Mouse (Mus musculus) stomach, postnatal 0 days (tissue): ENCODE measurements around the gene Eml1. TPM values are rescaled to one million over a fixed set of nuclear protein-coding genes. Genes with fewer than 3 reads are reported as not detected.

ENCODE experiments used
- ATAC-seq: fragments of 200-750 bp; cut with Nextera tagmentation; 2 replicates; pipeline ENCODE4 v1.8.0; 2017; ENCODE audit not compliant: low FRiP score, low TSS enrichment
- DNase-seq: peaks from one replicate; pipeline ENCODE4 v3.0.0-alpha.2; 2016; ENCODE audit warnings: low spot score
- H3K27ac ChIP-seq: fragments of 300-500 bp; sonication (generic); replicated peaks from 2 replicates; pipeline ENCODE4 v1.5.1; 2014; ENCODE audit warnings: mild to moderate bottlenecking, control low read depth
- H3K27me3 ChIP-seq: fragments of 300-500 bp; sonication (generic); 2 replicates; pipeline ENCODE4 v1.6.1; 2014; ENCODE audit warnings: low read length; ENCODE audit not compliant: control insufficient read depth, insufficient read depth
- H3K36me3 ChIP-seq: fragments of 300-500 bp; sonication (generic); 2 replicates; pipeline ENCODE4 v1.6.1; 2014; ENCODE audit warnings: low read length, mixed read lengths; ENCODE audit not compliant: control insufficient read depth, insufficient read depth
- H3K4me1 ChIP-seq: fragments of 300-500 bp; sonication (generic); replicated peaks from 2 replicates; pipeline ENCODE4 v1.6.1; 2014; ENCODE audit warnings: antibody characterized with exemption; ENCODE audit not compliant: control insufficient read depth, insufficient read depth
- H3K4me2 ChIP-seq: fragments of 300-500 bp; sonication (generic); replicated peaks from 2 replicates; pipeline ENCODE4 v1.6.1; 2014; ENCODE audit warnings: low read depth, mild to moderate bottlenecking, control low read depth, moderate library complexity
- H3K4me3 ChIP-seq: fragments of 300-500 bp; sonication (generic); 2 replicates; pipeline ENCODE4 v1.5.1; 2014; ENCODE audit warnings: low read depth, low read length, control low read depth
- H3K9ac ChIP-seq: fragments of 300-500 bp; sonication (generic); 2 replicates; pipeline ENCODE4 v1.6.1; 2014; ENCODE audit warnings: mild to moderate bottlenecking, low read length, control low read depth, mixed read lengths
- H3K9me3 ChIP-seq: fragments of 300-500 bp; sonication (generic); 2 replicates; pipeline ENCODE4 v1.6.1; 2016; ENCODE audit warnings: low read length; ENCODE audit not compliant: control insufficient read depth
- CTCF ChIP-seq: IDR thresholded peaks from 2 replicates; pipeline ENCODE4 v1.5.1; 2016; ENCODE audit warnings: antibody characterized with exemption, low read depth, mild to moderate bottlenecking, moderate library complexity
- EP300 ChIP-seq: optimal IDR thresholded peaks from 2 replicates; pipeline ENCODE3; 2016; ENCODE audit warnings: antibody characterized with exemption
- WGBS: fragments of 180-500 bp; shearing (Covaris S2); extraction: QIAGEN DNeasy Blood & Tissue Kit; methylation state at CpG from one replicate; pipeline ENCODE4 v1.1.7; 2014; 5-methylcytosine and 5-hydroxymethylcytosine counted together
- polyA plus RNA-seq: library from polyadenylated mRNA; unstranded; fragments of >200 nt; fragmentation: Nextera tagmentation; extraction: Ambion mirVana; gene quantifications from 2 replicates; pipeline ENCODE4 v1.2.1, GENCODE M21; 2015

The Eml1 gene
- polyA plus RNA-seq, 1 experiment from 2014 or later = 53.8 TPM

DNA sequence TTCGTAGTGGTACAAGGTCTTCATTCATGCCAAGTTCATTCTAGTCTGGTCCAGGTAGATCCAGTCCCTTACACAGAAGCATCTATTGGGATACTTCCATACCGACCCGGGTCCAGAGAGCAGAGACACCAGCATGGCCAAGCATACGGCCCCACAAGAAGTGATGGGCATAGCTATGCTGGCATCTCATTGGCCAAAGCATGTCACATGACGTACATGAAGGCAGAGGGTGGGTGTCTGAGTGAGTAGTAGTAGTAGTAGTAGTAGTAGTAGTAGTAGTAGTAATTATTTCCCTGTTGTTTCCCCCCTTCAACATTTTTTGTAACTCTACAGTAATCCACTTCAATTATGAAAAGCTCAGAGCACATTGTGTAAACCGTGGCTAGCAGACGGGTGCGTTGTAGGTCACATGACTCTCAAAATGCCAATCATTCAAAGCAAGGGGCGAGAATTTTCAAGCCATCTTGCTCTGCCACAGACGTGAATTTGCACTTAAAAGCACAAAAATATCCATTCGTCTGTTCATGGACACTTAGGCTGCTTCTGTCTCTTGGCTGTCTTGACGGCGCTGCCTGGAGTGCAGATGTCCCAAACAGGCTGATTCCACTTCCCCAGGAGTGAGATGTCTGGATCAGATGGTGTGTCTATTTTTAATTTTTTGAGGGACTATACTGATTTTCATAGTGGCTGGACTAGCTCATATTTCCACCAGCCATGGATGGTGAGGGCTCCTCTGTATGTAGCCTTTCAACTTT is 7.8 kb downstream of the Eml1 start:
- no peaks in the 10 kb centered on the region for H3K4me1 ChIP-seq
- H3K27ac ChIP-seq = no peak overlapping the region
- H3K4me3 ChIP-seq = no peak overlapping the region
- ATAC-seq (no peak), DNase-seq (no peak)
- 78% methylated on average over 13 of the region's 13 CpGs for WGBS
- H3K9me3 ChIP-seq = no peaks in the 10 kb centered on the region
- no peaks in the 10 kb centered on the region for H3K27me3 ChIP-seq
- TF ChIP-seq EP300 (no peak), CTCF (no peak)
- no peaks in the 10 kb centered on the region for H3K36me3 ChIP-seq
- H3K9ac ChIP-seq = no peak overlapping the region
- no peak overlapping the region for H3K4me2 ChIP-seq

DNA sequence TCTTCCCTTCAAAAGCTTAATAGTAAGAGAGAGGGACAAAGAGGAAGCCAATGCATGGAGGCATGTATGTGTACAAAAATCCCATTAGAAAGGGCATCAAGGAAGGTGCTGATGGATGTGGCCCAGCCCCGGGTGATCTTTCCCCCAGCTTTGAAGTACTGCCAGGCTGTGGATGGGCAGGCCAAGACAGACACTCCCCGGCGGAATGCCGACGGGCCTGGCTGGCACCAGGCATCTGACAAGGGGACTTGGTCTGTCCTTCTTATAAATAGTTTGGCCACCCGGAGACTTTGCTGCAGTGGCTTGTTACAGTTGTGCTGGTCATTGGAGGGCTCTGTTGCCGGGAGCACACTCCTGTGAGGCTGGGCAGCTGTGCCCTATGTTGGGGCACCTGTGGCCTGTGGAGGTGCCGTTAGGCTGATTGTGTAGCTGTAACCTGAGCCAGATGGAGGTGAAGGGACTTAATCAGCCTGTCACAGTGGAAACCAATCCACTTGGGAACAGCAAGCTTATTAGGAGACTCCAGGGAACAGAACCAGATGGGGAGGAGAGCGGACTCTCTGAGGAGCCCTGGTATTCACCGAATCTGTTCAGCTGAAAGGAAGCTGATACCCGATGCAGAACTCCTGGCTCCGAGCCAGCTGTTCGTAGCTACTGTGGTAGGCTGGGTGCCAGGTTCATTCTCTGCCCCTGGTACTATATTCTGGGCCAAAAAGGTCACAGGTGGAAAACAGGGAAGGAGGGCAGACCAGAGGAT is 15.9 kb downstream of the Eml1 start:
- H3K4me1 ChIP-seq = no peaks in the 10 kb centered on the region
- WGBS = 44% methylated on average over 13 of the region's 13 CpGs
- ATAC-seq = peak; percentile 24; the same call in 1 of the 2 replicates
- no peak for TF ChIP-seq EP300
- no peak for TF ChIP-seq CTCF
- DNase-seq = peak; percentile 57
- H3K9ac ChIP-seq = no peak overlapping the region
- H3K9me3 ChIP-seq = no peaks in the 10 kb centered on the region
- no peaks in the 10 kb centered on the region for H3K36me3 ChIP-seq
- no peaks in the 10 kb centered on the region for H3K27me3 ChIP-seq
- H3K4me2 ChIP-seq = no peak overlapping the region
- H3K4me3 ChIP-seq = no peak overlapping the region
- H3K27ac ChIP-seq = 0 out of 2 replicates have a peak overlapping the region, but pooled peaks have one; percentile 13

DNA sequence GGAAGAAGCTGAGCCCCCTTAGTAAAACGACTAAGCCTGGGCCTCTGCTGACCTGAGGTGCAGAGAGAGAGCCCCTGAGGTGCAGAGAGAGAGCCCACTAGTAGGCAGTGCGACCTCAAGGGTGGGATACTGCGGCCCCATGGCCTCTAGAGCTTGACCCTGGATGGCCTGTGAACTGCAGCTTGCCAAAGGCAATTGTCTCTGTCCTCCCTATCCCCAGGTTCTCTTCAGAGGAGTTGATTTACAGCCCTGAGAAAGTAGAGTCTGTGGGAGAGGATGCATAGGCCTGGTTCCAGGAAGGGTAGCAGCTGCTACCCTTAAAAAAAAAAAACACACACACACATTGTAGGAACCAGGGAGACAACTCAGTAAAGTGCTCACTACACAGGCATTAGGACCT is 19.0 kb downstream of the Eml1 start:
- Histone ChIP-seq H3K36me3 (no peaks in the 10 kb centered on the region), H3K9ac (no peak overlapping the region), H3K9me3 (no peaks in the 10 kb centered on the region), H3K27me3 (no peaks in the 10 kb centered on the region), H3K4me3 (no peak overlapping the region), H3K4me1 (no peaks in the 10 kb centered on the region), H3K4me2 (no peak overlapping the region), H3K27ac (no peak overlapping the region)
- no peak for DNase-seq
- no peak for TF ChIP-seq CTCF
- no peak for TF ChIP-seq EP300
- WGBS = 53% methylated on average over 3 of the region's 3 CpGs
- no peak for ATAC-seq

DNA sequence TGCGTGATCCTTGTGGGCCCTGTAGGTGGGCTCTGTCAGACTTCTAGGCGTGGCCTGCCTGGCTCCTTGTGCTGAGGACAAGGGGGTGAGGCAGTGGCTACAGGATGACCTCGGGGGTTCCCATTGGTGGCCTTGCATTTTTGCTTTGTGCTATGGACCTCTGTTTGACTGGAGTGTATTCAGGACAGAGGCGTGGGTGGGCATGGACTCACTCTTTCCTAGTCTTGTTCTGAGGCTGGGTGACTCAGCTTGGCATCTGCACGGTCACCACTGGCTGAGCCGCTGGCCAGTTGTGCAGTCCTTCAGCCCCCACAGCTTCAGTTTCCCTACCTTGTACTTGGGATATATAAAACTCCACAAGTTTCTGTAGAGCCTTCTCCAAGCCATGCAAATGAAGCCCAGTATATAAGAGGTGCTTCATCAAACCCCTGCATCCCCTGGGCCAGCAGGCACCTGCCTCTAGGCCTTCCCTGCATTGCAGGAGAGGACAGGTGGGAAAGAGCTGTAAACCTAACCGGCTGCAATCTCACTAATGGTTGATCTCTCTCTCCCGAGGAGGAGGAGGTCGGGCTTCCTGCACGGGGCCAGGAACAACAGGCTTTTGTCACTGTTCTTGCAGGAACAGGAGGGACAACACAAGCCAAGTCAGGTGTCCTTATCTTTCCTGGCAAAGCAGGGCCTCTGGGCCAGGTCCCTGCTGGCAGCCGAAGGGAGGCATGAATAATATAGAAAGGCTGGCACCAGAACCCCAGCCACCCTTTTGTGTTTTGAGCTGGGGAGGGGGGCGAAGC is 21.7 kb downstream of the Eml1 start:
- TF ChIP-seq CTCF (no peak), EP300 (no peak)
- 60% methylated on average over 12 of the region's 12 CpGs for WGBS
- H3K36me3 ChIP-seq = no peaks in the 10 kb centered on the region
- H3K4me1 ChIP-seq = no peaks in the 10 kb centered on the region; the same call in 1 of the 2 replicates
- H3K4me2 ChIP-seq = no peak overlapping the region
- ATAC-seq (peak; percentile 50; the same call in 1 of the 2 replicates), DNase-seq (peak; percentile 59)
- no peak overlapping the region for H3K4me3 ChIP-seq
- peak overlapping the region; percentile 81 for H3K27ac ChIP-seq
- 0 out of 2 replicates have a peak overlapping the region, but pooled peaks have one; percentile 13 for H3K9ac ChIP-seq
- no peaks in the 10 kb centered on the region for H3K27me3 ChIP-seq
- no peaks in the 10 kb centered on the region for H3K9me3 ChIP-seq

GRCm38 (mm10) chr12:108393082-108393481 is 22.3 kb downstream of the Eml1 start:
- ATAC-seq (0 out of 2 replicates have a peak, but pooled peaks have one; percentile 11), DNase-seq (peak; percentile 51)
- Histone ChIP-seq H3K9me3 (no peaks in the 10 kb centered on the region), H3K27ac (peak overlapping the region; percentile 81), H3K27me3 (no peaks in the 10 kb centered on the region), H3K4me1 (no peaks in the 10 kb centered on the region; the same call in 1 of the 2 replicates), H3K4me2 (no peak overlapping the region), H3K36me3 (no peaks in the 10 kb centered on the region), H3K9ac (peak overlapping the region; percentile 50), H3K4me3 (no peak overlapping the region)
- TF ChIP-seq EP300 (no peak), CTCF (no peak)
- WGBS = 58% methylated on average over 4 of the region's 4 CpGs
